Mouse (Mus musculus) kidney, adult 2 months (tissue): ENCODE measurements around the gene Defb23. TPM values are rescaled to one million over a fixed set of nuclear protein-coding genes. Genes with fewer than 3 reads are reported as not detected.

ENCODE experiments used
- DNase-seq: peaks from one replicate; pipeline ENCODE4 v3.0.0; 2021
- H3K27ac ChIP-seq: fragments of 200-500 bp; 2 replicates; pipeline ENCODE4 v1.5.1; 2012; ENCODE audit warnings: low read depth, low read length, control low read depth, inconsistent platforms; ENCODE audit not compliant: insufficient read depth
- H3K27me3 ChIP-seq: fragments of 200-500 bp; replicated peaks from 2 replicates; pipeline ENCODE4 v1.6.1; 2012; ENCODE audit warnings: mild to moderate bottlenecking, moderate library complexity, low read length, inconsistent platforms; ENCODE audit not compliant: control insufficient read depth, insufficient read depth
- H3K36me3 ChIP-seq: fragments of 200-500 bp; 2 replicates; pipeline ENCODE4 v1.6.1; 2012; ENCODE audit warnings: mild to moderate bottlenecking, moderate library complexity, low read length, inconsistent platforms; ENCODE audit not compliant: control insufficient read depth, insufficient read depth
- H3K4me1 ChIP-seq: fragments of 200-500 bp; 2 replicates; pipeline ENCODE4 v1.6.1; 2011; ENCODE audit warnings: low read length; ENCODE audit not compliant: control insufficient read depth, insufficient read depth
- H3K4me3 ChIP-seq: fragments of 200-500 bp; 2 replicates; pipeline ENCODE4 v1.5.1; 2011; ENCODE audit warnings: mild to moderate bottlenecking, low read depth, low read length, control low read depth; ENCODE audit not compliant: insufficient read depth
- CTCF ChIP-seq: fragments of 200-500 bp; conservative IDR thresholded peaks from 2 replicates; pipeline ENCODE4 v1.5.1; 2011; ENCODE audit warnings: low read depth, mild to moderate bottlenecking, control low read depth, low read length, moderate library complexity, mixed read lengths; ENCODE audit not compliant: insufficient read depth, insufficient read length
- POLR2A ChIP-seq: fragments of 200-500 bp; IDR thresholded peaks from one replicate; pipeline ENCODE4 v1.6.1; 2011; ENCODE audit warnings: low read depth, low read length, control low read depth
- WGBS: fragments of 180-500 bp; shearing (Covaris S2); methylation state at CpG from one replicate; pipeline ENCODE4 v1.1.7; 2018; 5-methylcytosine and 5-hydroxymethylcytosine counted together
- polyA plus RNA-seq: library from polyadenylated mRNA; depleted of rRNA; stranded (reverse); fragments of >200 nt; gene quantifications from 2 replicates; pipeline ENCODE4 v1.2.3, GENCODE M21; 2012; rRNA removed

The Defb23 gene
- not detected in 2 replicates for polyA plus RNA-seq

GRCm38 (mm10) chr2:152464570-152465150 lies at the start of gene Defb23:
Defb23 (minus strand) TSS chr2:152464620.
- H3K27ac ChIP-seq = no peak within 1 kb of the TSS
- no peaks in the 10 kb centered on the region for H3K4me1 ChIP-seq
- WGBS = 84% methylated on average over 3 of the region's 3 CpGs
- DNase-seq = no peak
- no peak within 1 kb of the TSS for H3K4me3 ChIP-seq
- no peaks in the 10 kb centered on the region for H3K27me3 ChIP-seq
- H3K36me3 ChIP-seq = no peaks in the 10 kb centered on the region
- no peak for TF ChIP-seq POLR2A

GRCm38 (mm10) chr2:152511592-152511991 lies 47.2 kb upstream of the Defb23 start, which contains the start of gene Defb26:
Defb26 (minus strand) TSS chr2:152511692.
- no peaks in the 10 kb centered on the region for H3K4me1 ChIP-seq
- H3K27ac ChIP-seq = no peak within 1 kb of the TSS
- no peak for DNase-seq
- no peak for TF ChIP-seq CTCF
- TF ChIP-seq POLR2A = no peak
- WGBS = 73% methylated on average over 1 of the region's 1 CpGs
- no peak within 1 kb of the TSS for H3K4me3 ChIP-seq
- H3K36me3 ChIP-seq = no peaks in the 10 kb centered on the region
- H3K27me3 ChIP-seq = no peaks in the 10 kb centered on the region

GRCm38 (mm10) chr2:152503950-152504349 lies 39.5 kb upstream of the Defb23 start:
- no peak overlapping the region for H3K4me3 ChIP-seq
- TF ChIP-seq CTCF (no peak), POLR2A (no peak)
- H3K4me1 ChIP-seq = no peaks in the 10 kb centered on the region
- no peak overlapping the region for H3K27ac ChIP-seq
- no peaks in the 10 kb centered on the region for H3K27me3 ChIP-seq
- 86% methylated on average over 2 of the region's 2 CpGs for WGBS
- H3K36me3 ChIP-seq = no peaks in the 10 kb centered on the region
- no peak for DNase-seq

GRCm38 (mm10) chr2:152500863-152501229 lies 36.4 kb upstream of the Defb23 start:
- 81% methylated on average over 6 of the region's 6 CpGs for WGBS
- TF ChIP-seq POLR2A = no peak
- peak; percentile 19; the same call in 1 of the 2 replicates for TF ChIP-seq CTCF
- no peaks in the 10 kb centered on the region for H3K4me1 ChIP-seq
- no peak overlapping the region for H3K27ac ChIP-seq
- H3K27me3 ChIP-seq = no peaks in the 10 kb centered on the region
- no peaks in the 10 kb centered on the region for H3K36me3 ChIP-seq
- no peak overlapping the region for H3K4me3 ChIP-seq
- DNase-seq = no peak

- H3K4me3 ChIP-seq = no peak overlapping the region
- no peak overlapping the region for H3K27ac ChIP-seq
- no peaks in the 10 kb centered on the region for H3K36me3 ChIP-seq
- 71% methylated on average over 7 of the region's 7 CpGs for WGBS
- no peak for TF ChIP-seq POLR2A
- TF ChIP-seq CTCF = no peak
- H3K4me1 ChIP-seq = no peaks in the 10 kb centered on the region
- no peaks in the 10 kb centered on the region for H3K27me3 ChIP-seq
- DNase-seq = no peak
Observed at GRCm38 (mm10) chr2:152500204-152500862, 35.9 kb upstream of the Defb23 start.

- Histone ChIP-seq H3K4me1 (no peaks in the 10 kb centered on the region), H3K4me3 (no peak overlapping the region), H3K27ac (no peak overlapping the region), H3K36me3 (no peaks in the 10 kb centered on the region), H3K27me3 (no peaks in the 10 kb centered on the region)
- 75% methylated on average over 6 of the region's 6 CpGs for whole genome bisulfite sequencing
- TF ChIP-seq CTCF = no peak
- TF ChIP-seq POLR2A = no peak
- no peak for DNase-seq
Observed at GRCm38 (mm10) chr2:152498020-152498419, 33.6 kb upstream of the Defb23 start.

- H3K4me3 ChIP-seq = no peak overlapping the region
- H3K4me1 ChIP-seq = no peaks in the 10 kb centered on the region
- H3K27ac ChIP-seq = no peak overlapping the region
- WGBS = 80% methylated on average over 6 of the region's 6 CpGs
- TF ChIP-seq POLR2A = no peak
- TF ChIP-seq CTCF = no peak
- H3K27me3 ChIP-seq = no peaks in the 10 kb centered on the region
- no peak for DNase-seq
- H3K36me3 ChIP-seq = no peaks in the 10 kb centered on the region
Observed at GRCm38 (mm10) chr2:152493151-152493550, 28.7 kb upstream of the Defb23 start.
